In the genomic region with DNA sequence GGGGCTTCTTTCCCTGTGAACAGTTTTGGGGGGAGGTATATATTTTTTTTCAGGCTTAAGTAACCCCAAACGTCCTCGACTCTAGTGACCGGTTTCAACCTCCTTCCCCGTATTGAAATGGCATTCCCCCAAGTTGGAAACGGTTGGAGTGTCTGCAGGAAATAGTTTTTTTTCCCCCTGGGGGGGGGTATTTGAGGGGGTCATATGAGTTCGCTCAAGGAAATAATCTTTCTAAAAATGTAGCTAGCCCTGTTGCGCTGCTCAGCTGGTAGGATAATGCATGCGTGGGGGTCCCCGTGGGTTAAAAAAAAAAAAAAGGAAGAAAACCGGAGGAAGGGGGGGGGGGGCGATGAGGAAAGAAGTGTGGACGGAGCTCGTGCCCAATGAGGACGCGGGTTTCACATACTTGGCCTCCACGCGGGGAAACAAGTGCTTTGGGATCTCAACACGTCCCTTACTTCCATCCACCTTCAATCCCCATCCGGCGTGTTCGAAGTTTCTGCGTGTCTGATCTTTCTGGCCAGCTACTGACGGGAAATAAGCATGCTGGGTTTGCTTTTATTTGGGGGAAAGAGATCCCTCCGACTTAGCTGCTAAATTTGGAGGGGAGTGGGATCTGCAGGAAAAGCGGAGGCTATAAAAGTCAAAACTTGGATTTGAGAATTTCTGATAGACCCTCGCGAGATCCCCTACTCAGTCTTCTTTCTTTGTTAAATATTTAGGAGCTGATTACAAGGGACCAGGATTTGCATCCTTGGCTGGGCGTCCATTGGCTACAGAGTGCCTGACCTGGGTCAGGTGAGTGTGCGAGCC, we compare ENCODE assay signal across 7 mouse cellular contexts. TPM values are rescaled to one million over a fixed set of nuclear protein-coding genes. Genes with fewer than 3 reads are reported as not detected.
DNase-seq lines count a peak whose midpoint lies in the region; ATAC-seq and TF ChIP-seq lines count a peak whose summit lies in the region.

No protein-coding gene starts in this region.

- no peak for TF ChIP-seq EP300 in CH12.LX (IDR thresholded peaks at IDR 0.05; ENCODE audit: low read length)

- under 1% methylated on average over 28 of the region's 29 CpGs for WGBS in embryonic facial prominence, embryonic 11.5 days
- WGBS in hindbrain, embryonic 10.5 days, result under 1% methylated on average over 29 of the region's 29 CpGs
- WGBS in lung, adult 2 months, result 2% methylated on average over 28 of the region's 29 CpGs

- peak; percentile 40 for DNase-seq in 3T3-L1 (ENCODE audit: low read depth, low spot score)
- DNase-seq in CH12.LX (ENCODE audit: extremely low read depth), result peak; percentile 45
- peak; percentile 45 for DNase-seq in embryonic facial prominence, embryonic 11.5 days (ENCODE audit: low spot score)
- DNase-seq in hindbrain, embryonic 10.5 days (ENCODE audit: low spot score), result no peak
- no peak for DNase-seq in lung, adult 2 months
- peak; percentile 35 for DNase-seq in retina, embryonic 14.5 days (ENCODE audit: low spot score)
- DNase-seq in spleen, postnatal 14 days (ENCODE audit: low spot score in 2 of 2), result no peak

- H3K9ac ChIP-seq in CH12.LX (ENCODE audit: insufficient read depth, low read depth), result peak overlapping the region; percentile 74
- peak overlapping the region; percentile 71 for H3K9ac ChIP-seq in embryonic facial prominence, embryonic 11.5 days (replicated peaks; ENCODE audit: low read length)

- TF ChIP-seq POLR2A in CH12.LX (IDR thresholded peaks at IDR 0.05; ENCODE audit: low read depth, low read length), result no peak
- TF ChIP-seq POLR2A in lung, adult 2 months (IDR thresholded peaks at IDR 0.05; ENCODE audit: borderline replicate concordance, extremely low read depth, low read depth, low read length), result no peak

- H3K4me1 ChIP-seq in CH12.LX (ENCODE audit: control insufficient read depth in 1 of 2, insufficient read depth in 2 of 2), result peaks cover 8 to 46% of the 10 kb centered on the region in 2 experiments
- H3K4me1 ChIP-seq in embryonic facial prominence, embryonic 11.5 days (ENCODE audit: control insufficient read depth, insufficient read depth, low read length), result no peaks in the 10 kb centered on the region
- peaks cover 35% of the 10 kb centered on the region for H3K4me1 ChIP-seq in hindbrain, embryonic 10.5 days (replicated peaks)
- peaks cover 3% of the 10 kb centered on the region for H3K4me1 ChIP-seq in lung, adult 2 months (ENCODE audit: control insufficient read depth, insufficient read depth, low read length)

- H3K27ac ChIP-seq in CH12.LX (ENCODE audit: insufficient read depth, low read depth), result no peak overlapping the region
- 0 out of 2 replicates have a peak overlapping the region, but pooled peaks have one; percentile 54 for H3K27ac ChIP-seq in embryonic facial prominence, embryonic 11.5 days (replicated peaks; ENCODE audit: low read depth, low read length)
- H3K27ac ChIP-seq in hindbrain, embryonic 10.5 days, result peak overlapping the region; percentile 87

- peaks cover 19% of the 10 kb centered on the region for H3K79me2 ChIP-seq in CH12.LX (replicated peaks; ENCODE audit: control insufficient read depth, extremely low read depth, insufficient read depth, poor library complexity, severe bottlenecking)

- no peaks in the 10 kb centered on the region for H3K27me3 ChIP-seq in CH12.LX (replicated peaks)
- H3K27me3 ChIP-seq in embryonic facial prominence, embryonic 11.5 days (ENCODE audit: control insufficient read depth, insufficient read depth, low read length), result no peaks in the 10 kb centered on the region
- no peaks in the 10 kb centered on the region; the same call in 1 of the 2 replicates for H3K27me3 ChIP-seq in hindbrain, embryonic 10.5 days (ENCODE audit: insufficient read depth, poor library complexity, severe bottlenecking)

- TF ChIP-seq RAD21 in CH12.LX (IDR thresholded peaks at IDR 0.05; ENCODE audit: low read depth, low read length), result no peak

- 0 out of 2 replicates have a peak, but pooled peaks have one; percentile 2 for ATAC-seq in embryonic facial prominence, embryonic 11.5 days (replicated peaks; ENCODE audit: insufficient number of reproducible peaks, low FRiP score, low TSS enrichment, low read depth)

- no peaks in the 10 kb centered on the region for H3K9me3 ChIP-seq in CH12.LX (replicated peaks; ENCODE audit: low read length)
- no peaks in the 10 kb centered on the region for H3K9me3 ChIP-seq in embryonic facial prominence, embryonic 11.5 days (replicated peaks; ENCODE audit: control insufficient read depth, low read length)
- no peaks in the 10 kb centered on the region for H3K9me3 ChIP-seq in hindbrain, embryonic 10.5 days

- H3K4me3 ChIP-seq in CH12.LX (replicated peaks in 1 of 3; ENCODE audit: low read depth in 2 of 3, low read length in 2 of 3, poor library complexity in 1 of 3), result peak overlapping the region; percentile 69 to 96 (median 88)
- H3K4me3 ChIP-seq in embryonic facial prominence, embryonic 11.5 days (ENCODE audit: low read depth, low read length), result peak overlapping the region; percentile 64
- peak overlapping the region; percentile 83 for H3K4me3 ChIP-seq in hindbrain, embryonic 10.5 days
- H3K4me3 ChIP-seq in lung, adult 2 months (replicated peaks; ENCODE audit: extremely low read depth, low read depth, low read length), result peak overlapping the region; percentile 95

- peak overlapping the region; percentile 91 for H3K4me2 ChIP-seq in CH12.LX (ENCODE audit: insufficient read depth, low read depth, poor library complexity, severe bottlenecking)
- H3K4me2 ChIP-seq in embryonic facial prominence, embryonic 11.5 days (ENCODE audit: low read depth, low read length), result peak overlapping the region; percentile 82

- in situ Hi-C loops in CH12.LX (cut with MboI; ENCODE audit: low pct_ligation_motif_present, low pct_unique_long_range_greater_than_20kb, low sequenced_read_pairs), result no loop called here

- TF ChIP-seq CTCF in CH12.LX (conservative IDR thresholded peaks at IDR 0.05 in 1 of 2, IDR thresholded peaks at IDR 0.05 in 1 of 2; ENCODE audit: low read depth in 2 of 2, low read length in 2 of 2), result no peak
- TF ChIP-seq CTCF in lung, adult 2 months (IDR thresholded peaks at IDR 0.05; ENCODE audit: insufficient read depth, low read length), result no peak

- dilution Hi-C loops in CH12.LX (cut with MboI; ENCODE audit: extremely low pct_ligation_motif_present, extremely low pct_unique_long_range_greater_than_20kb, low sequenced_read_pairs), result no loop called here

- peaks cover 7 to 35% of the 10 kb centered on the region in 2 experiments for H3K36me3 ChIP-seq in CH12.LX (replicated peaks in 1 of 2; ENCODE audit: control insufficient read depth in 1 of 2, insufficient read depth in 1 of 2, low read length in 1 of 2)
- no peaks in the 10 kb centered on the region for H3K36me3 ChIP-seq in embryonic facial prominence, embryonic 11.5 days (replicated peaks; ENCODE audit: control insufficient read depth, insufficient read depth, low read depth, low read length)
- no peaks in the 10 kb centered on the region; the same call in 1 of the 2 replicates for H3K36me3 ChIP-seq in hindbrain, embryonic 10.5 days

TF ChIP-seq in CH12.LX, 34 proteins besides CTCF, POLR2A, EP300 and RAD21:
- TF ChIP-seq JUND (conservative IDR thresholded peaks at IDR 0.05; ENCODE audit: low read depth, low read length) (no peak), UBTF (IDR thresholded peaks at IDR 0.05; ENCODE audit: low read depth, low read length) (0 out of 2 replicates have a peak, but pooled peaks have one; percentile 11), CHD1 (IDR thresholded peaks at IDR 0.05; ENCODE audit: low read depth, low read length) (peak; percentile 78; the same call in 1 of the 2 replicates), NRF1 (IDR thresholded peaks at IDR 0.05; ENCODE audit: low read depth, low read length) (no peak), MEF2A (IDR thresholded peaks at IDR 0.05; ENCODE audit: borderline replicate concordance, low read depth, low read length) (no peak), BHLHE40 (IDR thresholded peaks at IDR 0.05; ENCODE audit: low read depth, low read length) (peak; percentile 8; the same call in 1 of the 2 replicates), TCF12 (IDR thresholded peaks at IDR 0.05; ENCODE audit: low read depth, low read length) (no peak), MAX (IDR thresholded peaks at IDR 0.05; ENCODE audit: low read length) (no peak; the same call in 1 of the 2 replicates), ZNF384 (IDR thresholded peaks at IDR 0.05; ENCODE audit: low read depth, low read length) (peak; percentile 45), USF1 (IDR thresholded peaks at IDR 0.05; ENCODE audit: low read depth, low read length) (no peak), ZC3H11A (IDR thresholded peaks at IDR 0.05; ENCODE audit: low read depth, low read length) (no peak), IRF4 (IDR thresholded peaks at IDR 0.05; ENCODE audit: low read depth, low read length) (no peak), HCFC1 (IDR thresholded peaks at IDR 0.05; ENCODE audit: low read depth, low read length) (no peak), CHD2 (IDR thresholded peaks at IDR 0.05; ENCODE audit: low read length) (peak; percentile 53), GABPA (IDR thresholded peaks at IDR 0.05; ENCODE audit: insufficient replicate concordance, low read depth, low read length) (no peak), SIN3A (IDR thresholded peaks at IDR 0.05; ENCODE audit: low read length) (no peak), ZKSCAN1 (IDR thresholded peaks at IDR 0.05; ENCODE audit: borderline replicate concordance, low read depth, low read length) (no peak)

RNA-seq across cellular contexts. Expression of gene Itpr1, which starts 0.8 kb away (rescaled TPM):
- 73.1 and 78.2 TPM in 2 replicates for total RNA-seq in CH12.LX (2012; rRNA removed)
- total RNA-seq in CH12.LX (2014; rRNA removed), result 42.8 and 48.2 TPM in 2 replicates
- polyA plus RNA-seq in CH12.LX (2012; ENCODE audit: insufficient read length, low read depth), result 53.4 and 54.5 TPM in 2 replicates
- polyA plus RNA-seq in embryonic facial prominence, embryonic 11.5 days (2014; fragmentation: Nextera tagmentation; extraction: Ambion mirVana), result 6.5 and 6.9 TPM in 2 replicates
- polyA plus RNA-seq in hindbrain, embryonic 10.5 days (2016; fragmentation: Nextera tagmentation; extraction: Ambion mirVana), result 6.9 and 9.3 TPM in 2 replicates
- 22.6 and 37.7 TPM in 2 replicates for polyA plus RNA-seq in lung, adult 2 months (2012; rRNA removed)

RNA-seq across cellular contexts. Expression of gene Sumf1, which starts 28.3 kb away (rescaled TPM):
- 14.9 and 17.1 TPM in 2 replicates for total RNA-seq in CH12.LX (2012; rRNA removed)
- total RNA-seq in CH12.LX (2014; rRNA removed), result 11.0 and 13.1 TPM in 2 replicates
- 19.1 and 23.1 TPM in 2 replicates for polyA plus RNA-seq in CH12.LX (2012; ENCODE audit: insufficient read length, low read depth)
- polyA plus RNA-seq in embryonic facial prominence, embryonic 11.5 days (2014; fragmentation: Nextera tagmentation; extraction: Ambion mirVana), result 17.2 and 18.2 TPM in 2 replicates
- polyA plus RNA-seq in hindbrain, embryonic 10.5 days (2016; fragmentation: Nextera tagmentation; extraction: Ambion mirVana), result 11.8 and 12.2 TPM in 2 replicates
- polyA plus RNA-seq in lung, adult 2 months (2012; rRNA removed), result 41.0 and 41.7 TPM in 2 replicates

Comparison
In these comparisons a context has a peak if more than half of its experiments do, and no peak if none do; other contexts are left out.
1. DNase-seq: peak in 3T3-L1 (single experiment), CH12.LX (single experiment), embryonic facial prominence, embryonic 11.5 days (single experiment) and retina, embryonic 14.5 days (single experiment); none in hindbrain, embryonic 10.5 days (single experiment), lung, adult 2 months (single experiment) and spleen, postnatal 14 days (0 of 2).
2. Peak in every context shown above with its lines, with median percentiles within 50 percentile points of each other: H3K4me3 ChIP-seq.